Mouse (Mus musculus) CH12.LX (cell line): ENCODE measurements around the gene Nmur1.

Experiments used
- CTCF ChIP-seq, 2 experiments: IDR thresholded peaks in 1 of 2; conservative IDR thresholded peaks in 1 of 2; 2 replicates each; pipeline ENCODE4 v1.5.1; 2011 to 2012; ENCODE audit warnings: low read depth in 2 of 2, low read length in 2 of 2, improper control_type of control experiment in 1 of 2, inconsistent platforms in 1 of 2, mild to moderate bottlenecking in 1 of 2, moderate library complexity in 1 of 2
- JUN ChIP-seq: IDR thresholded peaks from 2 replicates; pipeline ENCODE4 v1.6.1; 2011; ENCODE audit warnings: low read depth, mild to moderate bottlenecking, low read length, improper control_type of control experiment, moderate library complexity; ENCODE audit not compliant: insufficient read depth
- NRF1 ChIP-seq: IDR thresholded peaks from 2 replicates; pipeline ENCODE4 v1.6.1; 2014; ENCODE audit warnings: low read depth, mild to moderate bottlenecking, inconsistent platforms, low read length, improper control_type of control experiment, moderate library complexity
- ZC3H11A ChIP-seq: IDR thresholded peaks from 2 replicates; pipeline ENCODE4 v1.6.1; 2012; ENCODE audit warnings: low read depth, mild to moderate bottlenecking, inconsistent platforms, low read length, improper control_type of control experiment

DNA sequence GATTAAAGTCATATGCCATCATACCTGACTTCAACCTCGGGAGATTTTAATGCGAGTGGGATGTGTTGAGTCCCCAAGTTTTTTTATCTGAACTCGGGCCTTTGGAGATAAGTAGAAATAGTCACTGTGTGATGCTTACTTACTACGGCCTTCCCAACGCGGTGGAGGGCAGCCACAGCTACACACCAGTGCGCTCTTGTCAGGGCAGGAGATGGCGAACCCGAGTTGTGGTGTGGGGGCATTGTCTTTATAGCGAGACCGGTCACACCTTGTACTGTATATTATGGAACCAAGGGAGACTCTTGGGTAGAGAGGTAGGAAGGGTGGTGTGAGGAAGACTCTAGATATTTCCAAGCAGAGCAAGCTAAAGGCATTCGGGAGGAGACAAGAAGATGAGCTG lies 65.6 kb downstream of the Nmur1 start:
- no peak for TF ChIP-seq ZC3H11A
- no peak for TF ChIP-seq CTCF (conservative IDR thresholded peaks at IDR 0.05 in 1 of 2, IDR thresholded peaks at IDR 0.05 in 1 of 2; ENCODE audit: low read depth in 2 of 2, low read length in 2 of 2)
- TF ChIP-seq JUN: no peak
- no peak for TF ChIP-seq NRF1
